Mouse (Mus musculus): ENCODE measurements at regions not wholly inside any gene's neighbourhood (a gene's known extent, or its start where the extent isn't known, plus 50 kb on each side); places are given as distances from the start of the nearest gene placed in this dataset.

DNA sequence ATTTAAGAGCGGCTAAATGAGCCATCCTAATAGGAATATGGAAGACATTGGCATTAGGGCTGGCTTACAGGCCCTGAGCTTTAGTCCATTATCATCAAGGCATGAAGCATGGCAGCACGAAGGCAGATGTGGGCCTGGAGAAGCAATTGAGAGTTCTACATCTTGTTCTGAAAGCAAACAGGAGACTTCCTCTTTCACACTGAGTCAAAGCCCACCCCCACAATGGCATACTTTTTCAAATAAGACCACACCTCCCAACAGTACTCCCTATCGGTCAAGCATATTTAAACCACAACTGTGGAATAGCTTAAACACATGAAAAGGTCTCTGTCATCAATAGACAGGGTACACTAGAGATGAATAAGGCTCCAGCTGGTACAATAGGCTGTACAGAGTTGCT is 381.5 kb upstream of the Rag2 start:
- H3K36me3 ChIP-seq (ENCODE audit: control insufficient read depth, insufficient read depth, low read length): no peaks in the 10 kb centered on the region
- no peaks in the 10 kb centered on the region for H3K4me1 ChIP-seq (ENCODE audit: control insufficient read depth, insufficient read depth, low read length)
- H3K9me3 ChIP-seq (replicated peaks; ENCODE audit: control insufficient read depth, low read length, poor library complexity, severe bottlenecking): no peaks in the 10 kb centered on the region
- no peak overlapping the region for H3K27ac ChIP-seq (ENCODE audit: low read length)
- WGBS: 92% methylated on average over 3 of the region's 3 CpGs
- H3K9ac ChIP-seq (ENCODE audit: low read depth, low read length): no peak overlapping the region
- H3K27me3 ChIP-seq (ENCODE audit: control insufficient read depth, insufficient read depth, low read depth, low read length): no peaks in the 10 kb centered on the region
- no peak for ATAC-seq
- no peak overlapping the region for H3K4me3 ChIP-seq (ENCODE audit: low read depth, low read length)
- no peak overlapping the region for H3K4me2 ChIP-seq (ENCODE audit: low read length)

DNA sequence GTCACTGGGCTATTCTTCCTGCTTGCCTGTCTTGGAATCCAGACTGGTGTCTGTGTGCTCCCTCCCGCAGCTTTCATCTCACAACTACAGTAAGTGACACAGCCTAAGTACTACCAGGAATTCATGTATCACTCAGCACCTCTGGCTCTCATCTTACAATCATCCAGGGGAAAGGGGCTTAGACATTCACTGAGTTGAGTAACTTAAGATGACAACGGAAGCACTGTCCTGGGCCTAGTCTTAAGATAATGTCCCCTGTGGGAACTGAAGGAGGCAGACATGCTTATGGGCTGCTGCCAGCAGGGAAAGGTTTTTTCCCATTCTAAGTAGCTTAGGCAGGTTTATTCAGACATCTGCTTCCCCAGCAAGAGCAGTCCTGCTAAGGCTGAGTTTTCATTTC is 377.4 kb upstream of the Rag2 start:
- no peak overlapping the region for H3K4me3 ChIP-seq (ENCODE audit: low read depth, low read length)
- H3K36me3 ChIP-seq (ENCODE audit: control insufficient read depth, insufficient read depth, low read length): no peaks in the 10 kb centered on the region
- H3K4me2 ChIP-seq (ENCODE audit: low read length): no peak overlapping the region
- H3K9me3 ChIP-seq (replicated peaks; ENCODE audit: control insufficient read depth, low read length, poor library complexity, severe bottlenecking): no peaks in the 10 kb centered on the region
- ATAC-seq: no peak
- H3K9ac ChIP-seq (ENCODE audit: low read depth, low read length): no peak overlapping the region
- no peak overlapping the region for H3K27ac ChIP-seq (ENCODE audit: low read length)
- H3K4me1 ChIP-seq (ENCODE audit: control insufficient read depth, insufficient read depth, low read length): no peaks in the 10 kb centered on the region
- WGBS: 58% methylated on average over 2 of the region's 2 CpGs
- no peaks in the 10 kb centered on the region for H3K27me3 ChIP-seq (ENCODE audit: control insufficient read depth, insufficient read depth, low read depth, low read length)

- no peaks in the 10 kb centered on the region for H3K27me3 ChIP-seq (ENCODE audit: control insufficient read depth, insufficient read depth, low read depth, low read length)
- ATAC-seq: peak; percentile 87
- no peaks in the 10 kb centered on the region for H3K4me1 ChIP-seq (ENCODE audit: control insufficient read depth, insufficient read depth, low read length)
- 57% methylated on average over 3 of the region's 3 CpGs for WGBS
- H3K4me2 ChIP-seq (ENCODE audit: low read length): no peak overlapping the region
- no peaks in the 10 kb centered on the region for H3K9me3 ChIP-seq (replicated peaks; ENCODE audit: control insufficient read depth, low read length, poor library complexity, severe bottlenecking)
- H3K9ac ChIP-seq (ENCODE audit: low read depth, low read length): no peak overlapping the region
- no peaks in the 10 kb centered on the region for H3K36me3 ChIP-seq (ENCODE audit: control insufficient read depth, insufficient read depth, low read length)
- H3K27ac ChIP-seq (ENCODE audit: low read length): no peak overlapping the region
- no peak overlapping the region for H3K4me3 ChIP-seq (ENCODE audit: low read depth, low read length)
Observed at GRCm38 (mm10) chr2:101252228-101252627, 372.3 kb upstream of the Rag2 start.

DNA sequence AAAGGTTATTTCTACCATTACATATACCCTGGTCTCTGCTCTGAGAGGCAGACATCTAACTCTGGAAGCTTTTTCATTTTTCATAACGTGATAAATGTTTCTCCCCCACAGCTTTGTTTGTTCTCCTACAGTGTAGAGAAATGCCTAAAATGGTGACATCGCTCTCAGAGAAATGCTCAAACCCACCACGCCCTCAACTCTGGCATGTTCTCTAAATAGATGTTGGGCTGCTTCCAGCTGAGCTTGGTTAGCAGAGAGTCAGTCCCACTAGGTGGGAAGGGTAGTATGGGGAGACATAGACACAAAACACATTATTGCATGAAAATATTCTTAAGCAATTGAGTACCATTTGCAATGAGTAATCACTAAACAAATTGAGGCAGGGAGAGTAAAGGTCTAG is 368.1 kb upstream of the Rag2 start:
- H3K4me3 ChIP-seq (ENCODE audit: low read depth, low read length): no peak overlapping the region
- no peaks in the 10 kb centered on the region for H3K9me3 ChIP-seq (replicated peaks; ENCODE audit: control insufficient read depth, low read length, poor library complexity, severe bottlenecking)
- H3K4me2 ChIP-seq (ENCODE audit: low read length): no peak overlapping the region
- no peaks in the 10 kb centered on the region for H3K27me3 ChIP-seq (ENCODE audit: control insufficient read depth, insufficient read depth, low read depth, low read length)
- no peak overlapping the region for H3K9ac ChIP-seq (ENCODE audit: low read depth, low read length)
- H3K27ac ChIP-seq (ENCODE audit: low read length): no peak overlapping the region
- ATAC-seq: no peak
- no peaks in the 10 kb centered on the region for H3K36me3 ChIP-seq (ENCODE audit: control insufficient read depth, insufficient read depth, low read length)
- 68% methylated on average over 3 of the region's 3 CpGs for WGBS
- no peaks in the 10 kb centered on the region for H3K4me1 ChIP-seq (ENCODE audit: control insufficient read depth, insufficient read depth, low read length)

DNA sequence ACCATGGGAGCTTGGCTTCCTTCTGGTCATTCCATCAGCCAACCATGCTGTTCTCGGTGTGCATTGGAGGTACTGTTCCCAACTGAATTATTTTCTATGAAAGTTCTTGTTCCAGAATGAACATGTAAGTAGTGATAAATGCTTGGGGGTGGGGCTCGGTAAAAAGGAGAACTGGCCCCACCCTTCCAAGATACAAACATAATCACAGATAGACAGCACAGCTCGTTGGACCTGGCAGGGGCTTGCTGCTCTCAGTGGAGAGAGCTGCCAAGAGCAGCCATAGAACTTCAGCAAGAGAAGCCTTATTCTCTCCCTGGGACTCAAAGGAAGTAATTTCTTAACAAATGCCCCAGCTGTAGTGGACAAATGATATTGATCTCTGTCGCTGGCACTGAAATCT is 360.6 kb upstream of the Rag2 start:
- H3K9ac ChIP-seq (ENCODE audit: low read depth, low read length): no peak overlapping the region
- no peak for ATAC-seq
- H3K4me1 ChIP-seq (ENCODE audit: control insufficient read depth, insufficient read depth, low read length): no peaks in the 10 kb centered on the region
- H3K36me3 ChIP-seq (ENCODE audit: control insufficient read depth, insufficient read depth, low read length): no peaks in the 10 kb centered on the region
- no peak overlapping the region for H3K4me2 ChIP-seq (ENCODE audit: low read length)
- no peak overlapping the region for H3K27ac ChIP-seq (ENCODE audit: low read length)
- no peak overlapping the region for H3K4me3 ChIP-seq (ENCODE audit: low read depth, low read length)
- no peaks in the 10 kb centered on the region for H3K9me3 ChIP-seq (replicated peaks; ENCODE audit: control insufficient read depth, low read length, poor library complexity, severe bottlenecking)
- 83% methylated on average over 4 of the region's 4 CpGs for WGBS
- no peaks in the 10 kb centered on the region for H3K27me3 ChIP-seq (ENCODE audit: control insufficient read depth, insufficient read depth, low read depth, low read length)

GRCm38 (mm10) chr2:101266685-101267374 is 357.7 kb upstream of the Rag2 start:
- Histone ChIP-seq H3K9me3 (replicated peaks; ENCODE audit: control insufficient read depth, low read length, poor library complexity, severe bottlenecking) (no peaks in the 10 kb centered on the region), H3K27ac (ENCODE audit: low read length) (no peak overlapping the region), H3K9ac (ENCODE audit: low read depth, low read length) (no peak overlapping the region), H3K36me3 (ENCODE audit: control insufficient read depth, insufficient read depth, low read length) (no peaks in the 10 kb centered on the region), H3K27me3 (ENCODE audit: control insufficient read depth, insufficient read depth, low read depth, low read length) (no peaks in the 10 kb centered on the region), H3K4me2 (ENCODE audit: low read length) (no peak overlapping the region), H3K4me1 (ENCODE audit: control insufficient read depth, insufficient read depth, low read length) (no peaks in the 10 kb centered on the region), H3K4me3 (ENCODE audit: low read depth, low read length) (no peak overlapping the region)
- ATAC-seq: no peak
- 92% methylated on average over 2 of the region's 2 CpGs for WGBS

GRCm38 (mm10) chr2:101274045-101274664 is 350.4 kb upstream of the Rag2 start:
- ATAC-seq: no peak
- Histone ChIP-seq H3K36me3 (ENCODE audit: control insufficient read depth, insufficient read depth, low read length) (no peaks in the 10 kb centered on the region), H3K9ac (ENCODE audit: low read depth, low read length) (no peak overlapping the region), H3K27ac (ENCODE audit: low read length) (no peak overlapping the region), H3K27me3 (ENCODE audit: control insufficient read depth, insufficient read depth, low read depth, low read length) (no peaks in the 10 kb centered on the region), H3K4me2 (ENCODE audit: low read length) (no peak overlapping the region), H3K4me1 (ENCODE audit: control insufficient read depth, insufficient read depth, low read length) (no peaks in the 10 kb centered on the region), H3K9me3 (replicated peaks; ENCODE audit: control insufficient read depth, low read length, poor library complexity, severe bottlenecking) (no peaks in the 10 kb centered on the region), H3K4me3 (ENCODE audit: low read depth, low read length) (no peak overlapping the region)
- WGBS: 59% methylated on average over 3 of the region's 3 CpGs

- ATAC-seq: no peak
- no peaks in the 10 kb centered on the region for H3K36me3 ChIP-seq (ENCODE audit: control insufficient read depth, insufficient read depth, low read length)
- H3K27ac ChIP-seq (ENCODE audit: low read length): no peak overlapping the region
- H3K9me3 ChIP-seq (replicated peaks; ENCODE audit: control insufficient read depth, low read length, poor library complexity, severe bottlenecking): no peaks in the 10 kb centered on the region
- no peaks in the 10 kb centered on the region for H3K27me3 ChIP-seq (ENCODE audit: control insufficient read depth, insufficient read depth, low read depth, low read length)
- no peak overlapping the region for H3K9ac ChIP-seq (ENCODE audit: low read depth, low read length)
- no peak overlapping the region for H3K4me3 ChIP-seq (ENCODE audit: low read depth, low read length)
- no peak overlapping the region for H3K4me2 ChIP-seq (ENCODE audit: low read length)
- H3K4me1 ChIP-seq (ENCODE audit: control insufficient read depth, insufficient read depth, low read length): no peaks in the 10 kb centered on the region
Observed at GRCm38 (mm10) chr2:101284886-101285285, 339.6 kb upstream of the Rag2 start.

GRCm38 (mm10) chr2:101288119-101288518 is 336.4 kb upstream of the Rag2 start:
- ATAC-seq: no peak
- WGBS: 86% methylated on average over 1 of the region's 1 CpGs
- no peak overlapping the region for H3K27ac ChIP-seq (ENCODE audit: low read length)

More at GRCm38 (mm10) chr2:101288119-101288518, 336.4 kb upstream of the Rag2 start:
- Histone ChIP-seq H3K9me3 (replicated peaks; ENCODE audit: control insufficient read depth, low read length, poor library complexity, severe bottlenecking) (no peaks in the 10 kb centered on the region), H3K27me3 (ENCODE audit: control insufficient read depth, insufficient read depth, low read depth, low read length) (no peaks in the 10 kb centered on the region), H3K4me2 (ENCODE audit: low read length) (no peak overlapping the region), H3K36me3 (ENCODE audit: control insufficient read depth, insufficient read depth, low read length) (no peaks in the 10 kb centered on the region), H3K4me1 (ENCODE audit: control insufficient read depth, insufficient read depth, low read length) (no peaks in the 10 kb centered on the region), H3K9ac (ENCODE audit: low read depth, low read length) (no peak overlapping the region), H3K4me3 (ENCODE audit: low read depth, low read length) (no peak overlapping the region)
